Mouse (Mus musculus) neural tube, embryonic 14.5 days (tissue): ENCODE data around the gene Iqgap1. TPM values are rescaled to one million over a fixed set of nuclear protein-coding genes. Genes with fewer than 3 reads are reported as not detected.

ENCODE experiments used
- ATAC-seq: fragments of 200-750 bp; cut with Nextera tagmentation; 2 replicates; pipeline ENCODE4 v1.8.0; 2017; ENCODE audit warnings: low read depth, mild to moderate bottlenecking, moderate TSS enrichment, moderate library complexity
- H3K27ac ChIP-seq: fragments of 300-500 bp; sonication (generic); 2 replicates; pipeline ENCODE4 v1.5.1; 2014; ENCODE audit warnings: low read depth, mild to moderate bottlenecking, control low read depth, low read length, moderate library complexity, mixed read lengths
- H3K27me3 ChIP-seq: fragments of 300-500 bp; sonication (generic); 2 replicates; pipeline ENCODE4 v1.6.1; 2014; ENCODE audit warnings: low read length; ENCODE audit not compliant: control insufficient read depth, insufficient read depth
- H3K36me3 ChIP-seq: fragments of 300-500 bp; sonication (generic); 2 replicates; pipeline ENCODE4 v1.6.1; 2014; ENCODE audit warnings: low read length, mixed read lengths; ENCODE audit not compliant: control insufficient read depth, insufficient read depth
- H3K4me1 ChIP-seq: fragments of 300-500 bp; sonication (generic); 2 replicates; pipeline ENCODE4 v1.6.1; 2014; ENCODE audit warnings: low read length; ENCODE audit not compliant: control insufficient read depth, insufficient read depth
- H3K4me2 ChIP-seq: fragments of 300-500 bp; sonication (generic); 2 replicates; pipeline ENCODE4 v1.6.1; 2014; ENCODE audit warnings: mild to moderate bottlenecking, low read depth, low read length, control low read depth
- H3K4me3 ChIP-seq: fragments of 300-500 bp; sonication (generic); 2 replicates; pipeline ENCODE4 v1.5.1; 2014; ENCODE audit warnings: low read depth, low read length, control low read depth, mixed read lengths
- H3K9ac ChIP-seq: fragments of 300-500 bp; sonication (generic); replicated peaks from 2 replicates; pipeline ENCODE4 v1.6.1; 2014; ENCODE audit warnings: low read depth, mild to moderate bottlenecking, control low read depth, low read length, mixed read lengths
- H3K9me3 ChIP-seq: fragments of 300-500 bp; sonication (generic); 2 replicates; pipeline ENCODE4 v1.6.1; 2016; ENCODE audit warnings: low read length; ENCODE audit not compliant: control insufficient read depth
- WGBS: fragments of 180-500 bp; shearing (Covaris S2); extraction: QIAGEN DNeasy Blood & Tissue Kit; methylation state at CpG from one replicate; pipeline ENCODE4 v1.1.7; 2014; 5-methylcytosine and 5-hydroxymethylcytosine counted together
- polyA plus RNA-seq: library from polyadenylated mRNA; unstranded; fragments of >200 nt; fragmentation: Nextera tagmentation; extraction: Ambion mirVana; gene quantifications from 2 replicates; pipeline ENCODE4 v1.2.1, GENCODE M21; 2014

Iqgap1 gene
- polyA plus RNA-seq, 1 experiment from 2014 or later = 15.8 TPM

GRCm38 (mm10) chr7:80732986-80733385, 92.8 kb downstream of the Iqgap1 start:
- no peak for ATAC-seq
- 83% methylated on average over 11 of the region's 11 CpGs for WGBS

GRCm38 (mm10) chr7:80729662-80730061, 96.1 kb downstream of the Iqgap1 start:
- no peaks in the 10 kb centered on the region for H3K27me3 ChIP-seq
- no peaks in the 10 kb centered on the region for H3K4me1 ChIP-seq
- ATAC-seq = no peak; the same call in 1 of the 2 replicates
- H3K4me3 ChIP-seq = no peak overlapping the region
- no peak overlapping the region for H3K4me2 ChIP-seq
- H3K9ac ChIP-seq = no peak overlapping the region
- no peak overlapping the region for H3K27ac ChIP-seq
- H3K9me3 ChIP-seq = no peaks in the 10 kb centered on the region
- peaks cover 40% of the 10 kb centered on the region for H3K36me3 ChIP-seq
- WGBS = 34% methylated on average over 8 of the region's 8 CpGs

More at GRCm38 (mm10) chr7:80732986-80733385, 92.8 kb downstream of the Iqgap1 start:
- Histone ChIP-seq H3K4me3 (no peak overlapping the region), H3K9ac (no peak overlapping the region), H3K4me2 (no peak overlapping the region), H3K4me1 (no peaks in the 10 kb centered on the region), H3K9me3 (no peaks in the 10 kb centered on the region), H3K27me3 (no peaks in the 10 kb centered on the region), H3K27ac (no peak overlapping the region), H3K36me3 (peaks cover 25% of the 10 kb centered on the region)

- H3K27ac ChIP-seq = no peak overlapping the region
- H3K4me2 ChIP-seq = no peak overlapping the region
- peaks cover 20% of the 10 kb centered on the region for H3K36me3 ChIP-seq
- H3K9me3 ChIP-seq = no peaks in the 10 kb centered on the region
- H3K27me3 ChIP-seq = no peaks in the 10 kb centered on the region
- H3K4me3 ChIP-seq = no peak overlapping the region
- H3K9ac ChIP-seq = no peak overlapping the region
- 27% methylated on average over 9 of the region's 9 CpGs for WGBS
- no peak for ATAC-seq
- no peaks in the 10 kb centered on the region for H3K4me1 ChIP-seq
These were observed 104.7 kb downstream of the Iqgap1 start for GRCm38 (mm10) chr7:80721041-80721440.

GRCm38 (mm10) chr7:80719582-80719981, 106.2 kb downstream of the Iqgap1 start:
- 95% methylated on average over 7 of the region's 7 CpGs for WGBS
- Histone ChIP-seq H3K4me3 (no peak overlapping the region), H3K9ac (no peak overlapping the region), H3K4me1 (no peaks in the 10 kb centered on the region), H3K27ac (no peak overlapping the region), H3K4me2 (no peak overlapping the region), H3K36me3 (peaks cover 11% of the 10 kb centered on the region; the same call in 1 of the 2 replicates), H3K27me3 (no peaks in the 10 kb centered on the region), H3K9me3 (no peaks in the 10 kb centered on the region)
- ATAC-seq = no peak

GRCm38 (mm10) chr7:80719038-80719437, 106.7 kb downstream of the Iqgap1 start:
- Histone ChIP-seq H3K27me3 (no peaks in the 10 kb centered on the region), H3K27ac (no peak overlapping the region), H3K4me1 (no peaks in the 10 kb centered on the region), H3K36me3 (peaks cover 11% of the 10 kb centered on the region; the same call in 1 of the 2 replicates), H3K4me2 (no peak overlapping the region), H3K4me3 (no peak overlapping the region), H3K9me3 (no peaks in the 10 kb centered on the region), H3K9ac (no peak overlapping the region)
- WGBS = 99% methylated on average over 2 of the region's 2 CpGs
- ATAC-seq = no peak

GRCm38 (mm10) chr7:80718471-80718870, 107.3 kb downstream of the Iqgap1 start:
- no peak overlapping the region for H3K27ac ChIP-seq
- H3K36me3 ChIP-seq = peaks cover 8% of the 10 kb centered on the region; the same call in 1 of the 2 replicates

GRCm38 (mm10) chr7:80716758-80717157, 109.0 kb downstream of the Iqgap1 start:
- Histone ChIP-seq H3K9ac (no peak overlapping the region), H3K36me3 (peaks cover 6% of the 10 kb centered on the region; the same call in 1 of the 2 replicates), H3K9me3 (no peaks in the 10 kb centered on the region), H3K27me3 (no peaks in the 10 kb centered on the region), H3K4me2 (no peak overlapping the region), H3K27ac (no peak overlapping the region), H3K4me3 (no peak overlapping the region), H3K4me1 (no peaks in the 10 kb centered on the region)
- ATAC-seq = no peak
- WGBS = 92% methylated on average over 9 of the region's 9 CpGs

More at GRCm38 (mm10) chr7:80718471-80718870, 107.3 kb downstream of the Iqgap1 start:
- no peak for ATAC-seq
- Histone ChIP-seq H3K4me1 (no peaks in the 10 kb centered on the region), H3K4me2 (no peak overlapping the region), H3K9me3 (no peaks in the 10 kb centered on the region), H3K27me3 (no peaks in the 10 kb centered on the region), H3K4me3 (no peak overlapping the region), H3K9ac (no peak overlapping the region)
- WGBS = 75% methylated on average over 8 of the region's 8 CpGs

- Histone ChIP-seq H3K9me3 (no peaks in the 10 kb centered on the region), H3K4me2 (no peak overlapping the region), H3K36me3 (peaks cover 3% of the 10 kb centered on the region; the same call in 1 of the 2 replicates), H3K27me3 (no peaks in the 10 kb centered on the region), H3K4me3 (no peak overlapping the region), H3K4me1 (no peaks in the 10 kb centered on the region), H3K9ac (no peak overlapping the region), H3K27ac (no peak overlapping the region)
- WGBS = 88% methylated on average over 7 of the region's 7 CpGs
- no peak for ATAC-seq
These were observed 110.5 kb downstream of the Iqgap1 start for GRCm38 (mm10) chr7:80715306-80715705.

- Histone ChIP-seq H3K9ac (no peak overlapping the region), H3K4me3 (no peak overlapping the region), H3K27me3 (no peaks in the 10 kb centered on the region), H3K4me1 (no peaks in the 10 kb centered on the region), H3K9me3 (no peaks in the 10 kb centered on the region), H3K36me3 (peaks cover 3% of the 10 kb centered on the region; the same call in 1 of the 2 replicates), H3K4me2 (no peak overlapping the region), H3K27ac (no peak overlapping the region)
- WGBS = 71% methylated on average over 8 of the region's 8 CpGs
- no peak for ATAC-seq
These were observed 114.3 kb downstream of the Iqgap1 start for GRCm38 (mm10) chr7:80711496-80711895.
